Mouse (Mus musculus): ENCODE measurements around the gene Gm9918. TPM values are rescaled to one million over a fixed set of nuclear protein-coding genes. Genes with fewer than 3 reads are reported as not detected.

The Gm9918 gene
- polyA plus RNA-seq, 1 experiment from 2014 or later, result not detected

DNA sequence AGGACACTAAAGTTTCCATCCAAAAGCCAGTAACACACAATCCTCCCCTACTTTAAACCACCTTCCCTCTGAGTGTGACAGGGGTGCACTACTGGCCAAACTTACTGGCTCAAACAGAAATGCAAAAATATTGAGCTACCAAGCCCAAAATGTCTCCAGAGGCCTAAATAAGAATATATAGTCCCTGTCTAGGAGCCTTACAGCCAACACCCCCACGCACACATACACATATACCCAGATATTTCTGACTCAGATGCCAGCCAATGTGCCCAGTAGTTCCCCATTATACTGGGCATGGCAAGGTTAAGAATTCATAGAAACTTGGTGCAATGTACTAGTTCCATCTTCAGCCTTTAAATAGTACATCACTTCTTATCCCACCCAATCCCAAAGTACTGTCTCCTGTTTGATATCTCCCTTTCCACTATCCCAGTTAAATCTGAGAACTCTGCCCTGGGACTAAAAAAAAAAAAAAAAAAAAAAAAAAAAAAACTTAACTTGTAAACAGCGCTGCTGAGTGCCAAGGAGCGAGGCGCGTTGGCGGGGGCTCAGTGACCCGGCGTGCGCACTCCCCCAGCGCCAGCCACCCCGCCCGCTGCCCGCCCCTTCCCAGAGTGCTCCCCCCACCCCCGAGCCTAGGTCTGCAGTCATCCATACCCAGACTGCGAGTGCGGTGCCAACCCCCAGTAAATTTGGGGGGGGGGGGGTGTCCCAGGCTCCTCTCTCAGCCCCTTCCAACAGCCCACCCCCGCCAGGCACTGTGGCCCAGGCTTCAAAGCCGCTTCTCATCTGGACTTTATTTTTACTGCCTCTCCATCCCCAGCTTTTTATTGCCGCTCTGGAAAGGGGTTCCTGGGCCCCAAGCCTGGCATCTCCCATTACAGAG, 25.8 kb upstream of the Gm9918 start:
- Histone ChIP-seq H3K4me2 (ENCODE audit: low read depth, low read length) (peak overlapping the region; percentile 98), H3K4me1 (ENCODE audit: control insufficient read depth, insufficient read depth, low read length) (peaks cover 18% of the 10 kb centered on the region; the same call in 1 of the 2 replicates), H3K9ac (replicated peaks; ENCODE audit: low read depth, low read length) (peak overlapping the region; percentile 37; the same call in 1 of the 2 replicates), H3K9me3 (ENCODE audit: control insufficient read depth, low read length) (no peaks in the 10 kb centered on the region), H3K27me3 (ENCODE audit: control insufficient read depth, insufficient read depth, low read length) (peaks cover 12% of the 10 kb centered on the region), H3K36me3 (ENCODE audit: control insufficient read depth, insufficient read depth, low read length) (no peaks in the 10 kb centered on the region), H3K4me3 (ENCODE audit: low read depth, low read length) (peak overlapping the region; percentile 50), H3K27ac (ENCODE audit: low read depth, low read length) (no peak overlapping the region)
- WGBS, result 6% methylated on average over 17 of the region's 19 CpGs
- no peak for ATAC-seq (ENCODE audit: low read depth)

GRCm38 (mm10) chr15:102245461-102245881, 24.9 kb upstream of the Gm9918 start:
- Histone ChIP-seq H3K36me3 (ENCODE audit: control insufficient read depth, insufficient read depth, low read length) (no peaks in the 10 kb centered on the region), H3K4me1 (ENCODE audit: control insufficient read depth, insufficient read depth, low read length) (peaks cover 18% of the 10 kb centered on the region; the same call in 1 of the 2 replicates), H3K27me3 (ENCODE audit: control insufficient read depth, insufficient read depth, low read length) (peaks cover 12% of the 10 kb centered on the region), H3K9ac (replicated peaks; ENCODE audit: low read depth, low read length) (peak overlapping the region; percentile 52), H3K4me3 (ENCODE audit: low read depth, low read length) (peak overlapping the region; percentile 50), H3K9me3 (ENCODE audit: control insufficient read depth, low read length) (no peaks in the 10 kb centered on the region), H3K4me2 (ENCODE audit: low read depth, low read length) (peak overlapping the region; percentile 98), H3K27ac (ENCODE audit: low read depth, low read length) (peak overlapping the region; percentile 73; the same call in 1 of the 2 replicates)
- no peak for ATAC-seq (ENCODE audit: low read depth)
- 3% methylated on average over 14 of the region's 14 CpGs for WGBS

DNA sequence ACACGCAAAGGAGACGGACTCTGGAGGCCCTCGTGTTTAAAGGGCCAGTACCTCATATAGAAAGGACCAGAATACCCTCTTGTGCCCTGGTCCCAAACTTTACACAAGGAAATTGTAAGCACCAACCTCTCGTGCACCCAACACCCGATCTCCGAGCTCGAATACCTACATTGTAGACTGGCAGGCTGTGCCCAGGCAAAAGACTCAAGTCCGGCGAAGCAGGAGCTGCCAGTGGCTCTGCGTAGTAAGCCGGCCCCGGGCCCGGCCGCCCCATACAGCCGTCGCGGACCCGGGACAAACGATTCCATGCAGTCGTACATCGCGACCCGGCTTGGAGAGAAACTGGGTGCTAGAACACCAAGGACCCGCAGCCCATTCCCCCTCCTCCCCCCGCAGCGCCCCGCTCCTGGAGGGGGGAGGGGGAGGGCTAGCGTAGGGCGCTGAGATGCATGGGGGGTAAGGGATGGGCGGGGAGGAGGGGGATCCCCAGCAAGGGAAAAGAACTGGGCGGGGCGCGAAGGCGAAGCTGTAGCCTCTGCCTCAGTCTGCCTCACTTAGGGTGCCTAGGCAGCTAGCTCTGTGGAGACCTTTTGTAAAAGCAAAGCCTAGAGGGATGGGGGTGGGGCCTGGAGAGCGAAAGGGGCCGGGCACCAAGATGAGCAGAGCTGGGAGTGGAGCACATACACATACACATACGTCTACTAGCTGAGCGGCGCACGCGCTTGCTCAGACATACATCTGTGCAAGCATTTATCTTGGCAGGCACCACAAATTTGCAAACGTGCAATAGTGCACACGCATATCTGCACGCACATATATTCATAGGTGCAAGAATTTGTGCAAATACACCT, 24.2 kb upstream of the Gm9918 start:
- Histone ChIP-seq H3K36me3 (ENCODE audit: control insufficient read depth, insufficient read depth, low read length) (no peaks in the 10 kb centered on the region), H3K27me3 (ENCODE audit: control insufficient read depth, insufficient read depth, low read length) (peaks cover 12% of the 10 kb centered on the region), H3K27ac (ENCODE audit: low read depth, low read length) (peak overlapping the region; percentile 73), H3K4me3 (ENCODE audit: low read depth, low read length) (peak overlapping the region; percentile 50), H3K9ac (replicated peaks; ENCODE audit: low read depth, low read length) (peak overlapping the region; percentile 52), H3K4me1 (ENCODE audit: control insufficient read depth, insufficient read depth, low read length) (peaks cover 18% of the 10 kb centered on the region; the same call in 1 of the 2 replicates), H3K4me2 (ENCODE audit: low read depth, low read length) (peak overlapping the region; percentile 98), H3K9me3 (ENCODE audit: control insufficient read depth, low read length) (no peaks in the 10 kb centered on the region)
- 1% methylated on average over 39 of the region's 44 CpGs for WGBS
- peak; percentile 85 for ATAC-seq (ENCODE audit: low read depth)

DNA sequence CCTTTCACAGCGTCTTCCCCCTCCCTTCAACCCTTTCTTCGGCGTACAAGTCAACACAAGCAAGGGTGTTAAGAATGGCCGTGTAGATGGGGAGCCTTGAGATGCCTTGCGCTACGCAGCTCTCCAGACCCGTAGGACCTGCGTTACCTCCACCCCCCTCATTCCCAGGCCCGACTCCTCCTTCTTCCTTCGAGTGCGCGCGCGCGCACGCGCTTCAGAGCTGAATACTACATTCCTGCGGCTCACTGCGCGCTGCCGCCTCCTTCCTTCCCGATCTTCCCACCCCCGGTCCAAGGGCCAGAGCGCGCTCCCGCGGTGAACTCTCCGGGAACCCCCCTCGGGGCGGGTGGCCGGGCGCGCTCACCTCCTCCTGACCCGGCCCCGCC, 23.5 kb upstream of the Gm9918 start:
- WGBS, result under 1% methylated on average over 34 of the region's 35 CpGs
- no peaks in the 10 kb centered on the region for H3K9me3 ChIP-seq (ENCODE audit: control insufficient read depth, low read length)
- H3K36me3 ChIP-seq (ENCODE audit: control insufficient read depth, insufficient read depth, low read length), result no peaks in the 10 kb centered on the region
- peak overlapping the region; percentile 52 for H3K9ac ChIP-seq (replicated peaks; ENCODE audit: low read depth, low read length)
- H3K27ac ChIP-seq (ENCODE audit: low read depth, low read length), result peak overlapping the region; percentile 73
- H3K27me3 ChIP-seq (ENCODE audit: control insufficient read depth, insufficient read depth, low read length), result peaks cover 12% of the 10 kb centered on the region
- peak overlapping the region; percentile 50 for H3K4me3 ChIP-seq (ENCODE audit: low read depth, low read length)
- H3K4me2 ChIP-seq (ENCODE audit: low read depth, low read length), result peak overlapping the region; percentile 98
- ATAC-seq (ENCODE audit: low read depth), result peak; percentile 88
- H3K4me1 ChIP-seq (ENCODE audit: control insufficient read depth, insufficient read depth, low read length), result peaks cover 18% of the 10 kb centered on the region; the same call in 1 of the 2 replicates

DNA sequence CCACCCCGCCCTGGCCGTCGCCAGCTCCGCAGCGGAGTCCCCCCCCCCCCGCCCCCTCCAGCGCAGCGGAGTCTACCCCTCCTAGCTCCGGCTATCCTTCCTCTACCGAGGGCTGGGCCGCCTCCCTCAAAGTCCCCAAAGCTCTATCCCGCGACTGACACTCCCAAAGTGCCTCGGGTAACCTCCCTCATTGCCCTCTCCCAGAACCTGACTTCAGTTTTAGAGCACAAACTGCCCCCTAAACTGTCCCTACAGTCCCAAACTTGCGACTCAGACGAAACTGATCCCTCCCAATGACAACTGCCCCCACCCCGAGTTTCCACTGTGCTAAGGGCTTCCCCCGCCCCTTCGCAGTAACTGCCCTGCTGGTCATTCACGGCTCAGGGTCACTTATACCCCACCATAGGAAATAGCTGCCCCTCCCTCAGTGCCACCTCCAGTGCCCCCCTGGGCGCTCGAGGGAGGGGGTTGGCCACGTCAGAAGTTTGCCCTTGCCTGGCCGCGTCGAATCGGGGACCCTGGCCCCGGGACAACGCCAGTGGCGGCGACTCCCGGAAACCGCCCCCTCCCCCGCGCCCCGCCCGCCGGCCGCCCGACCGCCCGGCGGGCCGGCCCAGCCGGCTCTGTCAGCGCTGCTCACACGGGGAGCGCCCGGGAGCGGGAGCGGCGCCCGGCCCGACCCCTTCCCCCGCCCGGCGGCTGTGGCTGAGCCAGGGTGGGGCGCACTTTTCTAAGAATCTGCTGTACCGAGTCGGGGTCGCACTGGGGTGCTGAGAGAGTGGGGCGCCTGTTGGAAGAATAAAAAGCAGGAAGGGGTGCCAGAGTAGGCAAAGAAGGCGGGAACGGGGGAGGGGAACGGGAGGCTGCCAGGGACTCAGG, 22.9 kb upstream of the Gm9918 start:
- Histone ChIP-seq H3K36me3 (ENCODE audit: control insufficient read depth, insufficient read depth, low read length) (no peaks in the 10 kb centered on the region), H3K27me3 (ENCODE audit: control insufficient read depth, insufficient read depth, low read length) (peaks cover 12% of the 10 kb centered on the region), H3K27ac (ENCODE audit: low read depth, low read length) (peak overlapping the region; percentile 60), H3K9me3 (ENCODE audit: control insufficient read depth, low read length) (no peaks in the 10 kb centered on the region), H3K4me2 (ENCODE audit: low read depth, low read length) (peak overlapping the region; percentile 98), H3K9ac (replicated peaks; ENCODE audit: low read depth, low read length) (peak overlapping the region; percentile 52), H3K4me3 (ENCODE audit: low read depth, low read length) (peak overlapping the region; percentile 50), H3K4me1 (ENCODE audit: control insufficient read depth, insufficient read depth, low read length) (peaks cover 18% of the 10 kb centered on the region; the same call in 1 of the 2 replicates)
- peak; percentile 26; the same call in 1 of the 2 replicates for ATAC-seq (ENCODE audit: low read depth)
- under 1% methylated on average over 58 of the region's 65 CpGs for whole genome bisulfite sequencing

- peaks cover 12% of the 10 kb centered on the region for H3K27me3 ChIP-seq (ENCODE audit: control insufficient read depth, insufficient read depth, low read length)
- no peak overlapping the region; the same call in 1 of the 2 replicates for H3K27ac ChIP-seq (ENCODE audit: low read depth, low read length)
- H3K4me2 ChIP-seq (ENCODE audit: low read depth, low read length), result peak overlapping the region; percentile 98
- ATAC-seq (ENCODE audit: low read depth), result no peak
- 10% methylated on average over 8 of the region's 8 CpGs for WGBS
- 0 out of 2 replicates have a peak overlapping the region, but pooled peaks have one; percentile 52 for H3K9ac ChIP-seq (replicated peaks; ENCODE audit: low read depth, low read length)
- no peaks in the 10 kb centered on the region for H3K9me3 ChIP-seq (ENCODE audit: control insufficient read depth, low read length)
- no peaks in the 10 kb centered on the region for H3K36me3 ChIP-seq (ENCODE audit: control insufficient read depth, insufficient read depth, low read length)
- H3K4me1 ChIP-seq (ENCODE audit: control insufficient read depth, insufficient read depth, low read length), result peaks cover 17% of the 10 kb centered on the region; the same call in 1 of the 2 replicates
- H3K4me3 ChIP-seq (ENCODE audit: low read depth, low read length), result peak overlapping the region; percentile 50
Observed at GRCm38 (mm10) chr15:102248131-102248811, 22.1 kb upstream of the Gm9918 start.

- 12% methylated on average over 3 of the region's 3 CpGs for WGBS
- no peak for ATAC-seq (ENCODE audit: low read depth)
- Histone ChIP-seq H3K4me1 (ENCODE audit: control insufficient read depth, insufficient read depth, low read length) (peaks cover 11% of the 10 kb centered on the region; the same call in 1 of the 2 replicates), H3K27ac (ENCODE audit: low read depth, low read length) (no peak overlapping the region), H3K9me3 (ENCODE audit: control insufficient read depth, low read length) (no peaks in the 10 kb centered on the region), H3K4me3 (ENCODE audit: low read depth, low read length) (no peak overlapping the region), H3K27me3 (ENCODE audit: control insufficient read depth, insufficient read depth, low read length) (peaks cover 8% of the 10 kb centered on the region), H3K36me3 (ENCODE audit: control insufficient read depth, insufficient read depth, low read length) (no peaks in the 10 kb centered on the region), H3K9ac (replicated peaks; ENCODE audit: low read depth, low read length) (no peak overlapping the region), H3K4me2 (ENCODE audit: low read depth, low read length) (no peak overlapping the region; the same call in 1 of the 2 replicates)
Observed at GRCm38 (mm10) chr15:102248812-102249191, 21.6 kb upstream of the Gm9918 start.
